Mouse (Mus musculus) G1E (cell line): ENCODE data around the gene Ppp2ca. TPM values are rescaled to one million over a fixed set of nuclear protein-coding genes. Genes with fewer than 3 reads are reported as not detected.
"Not testable (repeated sequence)": the region's sequence is repeated elsewhere in the genome, so short reads cannot be mapped to it uniquely, and the experiment has no call there.

Experiments used
- ATAC-seq: 2 replicates; pipeline ENCODE4 v1.8.0; 2016; ENCODE audit warnings: mild to moderate bottlenecking; ENCODE audit not compliant: insufficient number of reproducible peaks, poor library complexity, low FRiP score, severe bottlenecking; ENCODE audit errors: extremely low read depth
- DNase-seq: peaks from one replicate; pipeline ENCODE4 v3.0.0; 2012; ENCODE audit warnings: low spot score
- H3K27me3 ChIP-seq: 2 replicates; pipeline ENCODE4 v1.6.1; 2012; ENCODE audit warnings: mild to moderate bottlenecking, low read length, inconsistent platforms; ENCODE audit not compliant: insufficient read depth
- H3K36me3 ChIP-seq: replicated peaks from 2 replicates; pipeline ENCODE3; 2012; ENCODE audit warnings: mild to moderate bottlenecking, inconsistent platforms
- H3K4me1 ChIP-seq: 2 replicates; pipeline ENCODE4 v1.6.1; 2012; ENCODE audit warnings: low read depth, low read length, inconsistent platforms, mixed read lengths; ENCODE audit not compliant: insufficient read depth
- H3K4me3 ChIP-seq: 2 replicates; pipeline ENCODE4 v1.5.1; 2012; ENCODE audit warnings: low read depth, mild to moderate bottlenecking, inconsistent platforms, low read length, moderate library complexity, mixed read lengths
- H3K9me3 ChIP-seq: replicated peaks from 2 replicates; pipeline ENCODE4 v1.6.1; 2012; ENCODE audit warnings: inconsistent platforms
- CTCF ChIP-seq: IDR thresholded peaks from 2 replicates; pipeline ENCODE4 v1.5.1; 2012; ENCODE audit warnings: low read depth, low read length, inconsistent platforms, mixed read lengths
- GATA1 ChIP-seq: IDR thresholded peaks from 2 replicates; pipeline ENCODE4 v1.6.1; 2012; ENCODE audit warnings: borderline replicate concordance, low read length, inconsistent platforms, mixed read lengths
- GATA2 ChIP-seq: IDR thresholded peaks from 2 replicates; pipeline ENCODE4 v1.6.1; 2012; ENCODE audit warnings: low read depth, low read length, inconsistent platforms, borderline replicate concordance
- POLR2AphosphoS5 ChIP-seq: IDR thresholded peaks from 2 replicates; pipeline ENCODE4 v1.6.1; 2012; ENCODE audit warnings: low read depth, low read length, inconsistent platforms; ENCODE audit not compliant: insufficient replicate concordance
- TAL1 ChIP-seq: conservative IDR thresholded peaks from 2 replicates; pipeline ENCODE4 v1.6.1; 2012; ENCODE audit warnings: low read depth, low read length, inconsistent platforms, mixed read lengths
- polyA plus RNA-seq: library from polyadenylated mRNA; stranded (reverse); fragments of >175 nt; gene quantifications from 2 replicates; pipeline ENCODE4 v1.2.3, GENCODE M21; 2012
- total RNA-seq, 2 experiments: library from RNA; stranded (forward) in 1 of 2; stranded (reverse) in 1 of 2; fragments of 200-1000 nt in 1 of 2; fragments of >200 nt in 1 of 2; fragmentation: Nextera tagmentation in 1 of 2; gene quantifications; 2 replicates each; pipeline ENCODE4 v1.2.3; 2014 to 2017

The Ppp2ca gene
- total and polyA plus RNA-seq, 3 experiments, result 16.4 to 109 (median 101) TPM

DNA sequence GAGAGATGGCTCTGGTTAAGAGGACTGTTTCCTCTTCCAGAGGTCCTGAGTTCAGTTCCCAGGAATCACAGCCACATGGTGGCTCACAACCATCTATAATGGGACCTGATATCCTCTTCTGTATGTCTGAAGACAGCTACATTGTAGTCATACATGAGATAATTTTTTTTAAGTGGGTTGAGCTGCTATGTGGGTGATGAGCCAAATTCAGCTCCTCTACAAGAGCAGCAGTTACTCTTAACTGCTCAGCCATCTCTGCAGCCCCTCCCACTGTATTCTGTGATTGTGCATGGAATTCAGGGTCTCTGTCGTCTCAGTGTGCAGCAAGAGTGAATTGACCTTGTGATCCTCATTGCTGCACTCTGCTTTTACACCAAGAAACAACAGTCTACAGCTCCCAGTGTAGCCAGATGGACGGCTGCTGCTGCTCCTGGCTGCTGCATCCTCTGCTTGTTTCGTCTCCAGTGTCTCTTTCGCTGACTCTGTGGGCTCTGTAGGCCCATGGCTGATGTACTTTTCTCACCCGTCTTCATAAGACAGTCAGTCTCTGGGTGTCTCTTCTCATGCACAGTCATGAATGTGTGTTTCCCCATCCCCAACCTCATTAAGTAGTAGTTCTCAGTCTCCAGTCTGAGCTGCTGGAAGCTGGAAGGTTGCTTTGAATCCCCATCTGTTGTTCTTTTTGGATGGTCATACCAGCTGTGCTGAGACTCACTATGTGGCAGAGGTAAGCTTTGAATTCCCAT lies 30.0 kb downstream of the Ppp2ca start:
- Histone ChIP-seq H3K36me3 (peaks cover 66% of the 10 kb centered on the region), H3K4me3 (no peak overlapping the region), H3K27me3 (no peaks in the 10 kb centered on the region), H3K4me1 (peaks cover 3% of the 10 kb centered on the region; the same call in 1 of the 2 replicates), H3K9me3 (no peaks in the 10 kb centered on the region)
- TF ChIP-seq POLR2AphosphoS5, result no peak
- no peak for TF ChIP-seq TAL1
- no peak for TF ChIP-seq CTCF
- no peak for TF ChIP-seq GATA1
- TF ChIP-seq GATA2, result no peak
- ATAC-seq (no peak), DNase-seq (no peak)

DNA sequence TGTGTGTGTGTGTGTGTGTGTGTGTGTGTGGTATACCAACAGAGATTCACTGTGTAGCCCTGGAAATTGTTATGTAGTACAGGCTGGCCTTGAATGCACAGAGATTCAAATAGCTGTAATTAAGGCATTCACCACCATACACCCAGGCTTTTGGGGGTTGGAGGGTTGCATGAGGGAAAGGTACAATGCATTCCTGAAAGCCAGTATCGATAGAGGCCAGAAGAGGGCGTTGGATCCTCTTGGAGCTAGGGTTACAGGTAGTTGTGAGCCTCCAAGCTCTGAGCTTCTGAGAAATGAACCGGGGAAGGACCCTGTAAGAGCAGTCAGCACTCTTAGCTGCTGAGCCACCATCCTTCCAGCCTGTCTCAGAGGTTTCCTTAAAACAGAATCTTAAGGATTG lies 30.7 kb downstream of the Ppp2ca start:
- TF ChIP-seq GATA1 (no peak), CTCF (no peak), GATA2 (no peak)
- no peaks in the 10 kb centered on the region for H3K27me3 ChIP-seq
- no peak for DNase-seq
- peaks cover 59% of the 10 kb centered on the region for H3K36me3 ChIP-seq
- H3K4me1 ChIP-seq, result peaks cover 3% of the 10 kb centered on the region; the same call in 1 of the 2 replicates
- H3K4me3 ChIP-seq, result no peak overlapping the region
- no peaks in the 10 kb centered on the region for H3K9me3 ChIP-seq
- no peak for ATAC-seq

- DNase-seq (no peak), ATAC-seq (no peak; the same call in 1 of the 2 replicates)
- H3K36me3 ChIP-seq, result peaks cover 52% of the 10 kb centered on the region
- no peaks in the 10 kb centered on the region for H3K27me3 ChIP-seq
- TF ChIP-seq GATA2 (no peak), CTCF (no peak), POLR2AphosphoS5 (no peak), TAL1 (no peak), GATA1 (no peak)
- no peak overlapping the region for H3K4me3 ChIP-seq
- H3K9me3 ChIP-seq, result no peaks in the 10 kb centered on the region
- peaks cover 3% of the 10 kb centered on the region; the same call in 1 of the 2 replicates for H3K4me1 ChIP-seq
Observed at GRCm38 (mm10) chr11:52129621-52130450, 31.4 kb downstream of the Ppp2ca start.

GRCm38 (mm10) chr11:52130451-52131068 lies 32.1 kb downstream of the Ppp2ca start:
- Histone ChIP-seq H3K4me1 (peaks cover 3% of the 10 kb centered on the region; the same call in 1 of the 2 replicates), H3K9me3 (peaks cover under 1% of the 10 kb centered on the region), H3K27me3 (peaks cover under 1% of the 10 kb centered on the region; the same call in 1 of the 2 replicates), H3K4me3 (no peak overlapping the region), H3K36me3 (peaks cover 45% of the 10 kb centered on the region)
- ATAC-seq (no peak), DNase-seq (no peak)
- no peak for TF ChIP-seq TAL1
- no peak for TF ChIP-seq POLR2AphosphoS5
- no peak for TF ChIP-seq GATA1
- TF ChIP-seq CTCF, result no peak
- no peak for TF ChIP-seq GATA2

DNA sequence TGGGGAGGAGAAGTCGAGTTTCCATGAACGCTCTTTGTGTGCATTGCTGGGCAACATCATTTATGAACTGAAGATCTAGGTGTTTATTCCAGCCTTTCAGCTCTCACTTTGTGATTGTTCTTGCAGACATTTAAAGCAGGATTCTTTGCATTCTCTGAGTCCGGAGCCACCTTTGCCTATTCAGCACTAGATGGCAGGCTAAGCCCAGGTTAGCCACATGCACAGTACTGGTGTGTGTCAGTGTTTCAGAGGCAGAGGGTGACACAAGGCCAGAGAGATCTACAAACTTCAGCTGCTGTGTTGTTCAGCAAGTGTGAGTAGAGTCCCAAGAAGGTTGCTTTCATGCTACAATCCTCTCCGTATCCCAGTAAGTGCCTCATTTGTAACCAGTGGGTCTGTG lies 45.2 kb downstream of the Ppp2ca start:
- not testable (repeated sequence) for H3K4me1 ChIP-seq, ATAC-seq, H3K36me3 ChIP-seq, H3K27me3 ChIP-seq, H3K9me3 ChIP-seq, H3K4me3 ChIP-seq, DNase-seq

- not testable (repeated sequence) for H3K4me3 ChIP-seq, H3K36me3 ChIP-seq, H3K9me3 ChIP-seq, H3K4me1 ChIP-seq, H3K27me3 ChIP-seq, ATAC-seq, DNase-seq
Observed at GRCm38 (mm10) chr11:52145428-52145827, 46.9 kb downstream of the Ppp2ca start, which contains the start of gene Olfr1373. Gene Olfr1373, minus strand, starts transcription at chr11:52145528.
